ENCODE assay signal across 29 mouse cellular contexts in genomic region chr1:187956702-187957101, GRCm38 (mm10).
"Had no signal": no experiment of that assay in that cellular context is flagged by ENCODE, and none has a peak within 500 bp of the region (broad histone marks: within the 10 kb centered on the region; RNA-seq: fewer than 3 reads in every experiment).

No protein-coding gene starts in this region.

- H3K4me3 ChIP-seq: limb, embryonic 10.5 days; limb, embryonic 12.5 days; limb, embryonic 13.5 days; limb, embryonic 15.5 days; liver, embryonic 12.5 days; liver, embryonic 13.5 days; liver, embryonic 15.5 days; lung, embryonic 15.5 days; megakaryocyte, embryonic 14.5 days; midbrain, embryonic 10.5 days; midbrain, embryonic 12.5 days; midbrain, embryonic 13.5 days; midbrain, embryonic 15.5 days; myocyte had no signal

- H3K27ac ChIP-seq: limb, embryonic 10.5 days; limb, embryonic 12.5 days; limb, embryonic 13.5 days; limb, embryonic 15.5 days; liver, embryonic 12.5 days; liver, embryonic 13.5 days; liver, embryonic 14.5 days; liver, embryonic 15.5 days; lung, embryonic 15.5 days; macrophage; midbrain, embryonic 10.5 days; midbrain, embryonic 12.5 days; midbrain, embryonic 13.5 days; midbrain, embryonic 15.5 days had no signal

- H3K4me2 ChIP-seq: limb, embryonic 12.5 days; limb, embryonic 13.5 days; limb, embryonic 15.5 days; liver, embryonic 11.5 days; liver, embryonic 12.5 days; liver, embryonic 13.5 days; liver, embryonic 15.5 days; lung, embryonic 14.5 days; lung, embryonic 15.5 days; midbrain, embryonic 11.5 days; midbrain, embryonic 12.5 days; midbrain, embryonic 13.5 days; midbrain, embryonic 15.5 days had no signal

- H3K36me3 ChIP-seq: limb, embryonic 10.5 days; limb, embryonic 12.5 days; limb, embryonic 13.5 days; limb, embryonic 15.5 days; liver, embryonic 12.5 days; liver, embryonic 13.5 days; liver, embryonic 15.5 days; lung, embryonic 15.5 days; midbrain, embryonic 10.5 days; midbrain, embryonic 12.5 days; midbrain, embryonic 13.5 days; midbrain, embryonic 15.5 days had no signal

- H3K9ac ChIP-seq: limb, embryonic 12.5 days; limb, embryonic 13.5 days; limb, embryonic 15.5 days; liver, embryonic 12.5 days; liver, embryonic 13.5 days; liver, embryonic 14.5 days; liver, embryonic 15.5 days; liver, postnatal 0 days; lung, embryonic 14.5 days; lung, embryonic 15.5 days; midbrain, embryonic 12.5 days; midbrain, embryonic 13.5 days; midbrain, embryonic 15.5 days had no signal

- H3K9me3 ChIP-seq: limb, embryonic 10.5 days; limb, embryonic 12.5 days; limb, embryonic 13.5 days; limb, embryonic 15.5 days; liver, embryonic 12.5 days; liver, embryonic 13.5 days; liver, embryonic 15.5 days; lung, embryonic 15.5 days; midbrain, embryonic 10.5 days; midbrain, embryonic 12.5 days; midbrain, embryonic 13.5 days; midbrain, embryonic 15.5 days had no signal

- DNase-seq: left cerebral cortex, postnatal 4 days; liver; liver, embryonic 13.5 days; liver, postnatal 0 days; lung, adult 18-20 months; lung, adult 2 months; lung, embryonic 14.5 days; lung, postnatal 10 days; lung, postnatal 14 days; lung, postnatal 36 days; lung, postnatal 4 days; midbrain, embryonic 14.5 days had no signal

- H3K4me1 ChIP-seq: limb, embryonic 10.5 days; limb, embryonic 12.5 days; limb, embryonic 13.5 days; limb, embryonic 15.5 days; liver, embryonic 12.5 days; liver, embryonic 13.5 days; liver, embryonic 15.5 days; lung, embryonic 15.5 days; megakaryocyte, embryonic 14.5 days; midbrain, embryonic 10.5 days; midbrain, embryonic 13.5 days; midbrain, embryonic 15.5 days had no signal

- H3K27me3 ChIP-seq: limb, embryonic 12.5 days; limb, embryonic 15.5 days; liver, embryonic 12.5 days; liver, embryonic 13.5 days; liver, embryonic 15.5 days; lung, embryonic 15.5 days; megakaryocyte, embryonic 14.5 days; midbrain, embryonic 15.5 days had no signal
